Mouse (Mus musculus): ENCODE measurements around the gene Mfap5. TPM values are rescaled to one million over a fixed set of nuclear protein-coding genes. Genes with fewer than 3 reads are reported as not detected.
A peak's percentile ranks its signal among the peaks of the same experiment; 100 is the strongest.
"Not testable (repeated sequence)": the region's sequence is repeated elsewhere in the genome, so short reads cannot be mapped to it uniquely, and the experiment has no call there.

Mfap5 gene
- polyA plus RNA-seq, 1 experiment from 2014 or later: 1.6 TPM

GRCm38 (mm10) chr6:122505041-122505440, 604 bp upstream of the Mfap5 start:
- H3K36me3 ChIP-seq (ENCODE audit: control insufficient read depth, insufficient read depth, low read length): no peaks in the 10 kb centered on the region
- H3K4me2 ChIP-seq (replicated peaks; ENCODE audit: low read depth, low read length): no peak overlapping the region
- ATAC-seq (ENCODE audit: low FRiP score) (no peak), DNase-seq (ENCODE audit: low spot score) (no peak)
- H3K9ac ChIP-seq (ENCODE audit: low read depth, low read length): no peak overlapping the region
- H3K9me3 ChIP-seq (ENCODE audit: control insufficient read depth, low read length): no peaks in the 10 kb centered on the region
- H3K27ac ChIP-seq (ENCODE audit: low read depth, low read length): no peak overlapping the region
- WGBS: 85% methylated on average over 4 of the region's 4 CpGs
- no peaks in the 10 kb centered on the region for H3K4me1 ChIP-seq (replicated peaks; ENCODE audit: control insufficient read depth, insufficient read depth, low read length)
- no peak overlapping the region for H3K4me3 ChIP-seq (ENCODE audit: low read depth, low read length)
- no peaks in the 10 kb centered on the region for H3K27me3 ChIP-seq (ENCODE audit: control insufficient read depth, insufficient read depth, low read length)

DNA sequence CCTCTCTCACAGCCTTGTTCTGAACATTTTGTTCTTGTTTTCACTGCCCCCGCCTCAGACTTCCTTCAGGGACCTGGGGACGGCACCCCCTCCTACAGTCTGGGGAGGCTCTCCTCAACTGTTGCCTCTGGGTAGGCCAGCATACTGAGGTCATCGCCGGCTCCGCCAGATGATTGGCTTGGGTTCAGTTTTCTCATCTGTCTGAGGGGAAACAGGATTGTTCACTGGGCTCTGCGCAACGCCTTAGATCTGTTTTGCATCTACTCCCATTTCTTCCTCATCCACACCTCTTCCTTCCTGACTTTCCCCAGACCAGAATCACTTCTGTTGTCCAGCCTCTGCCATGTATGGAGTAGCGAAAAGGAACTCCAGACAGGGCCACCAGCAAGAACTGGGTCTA, 2.8 kb downstream of the Mfap5 start:
- H3K9ac ChIP-seq (ENCODE audit: low read depth, low read length): no peak overlapping the region
- no peaks in the 10 kb centered on the region for H3K36me3 ChIP-seq (ENCODE audit: control insufficient read depth, insufficient read depth, low read length)
- no peak overlapping the region for H3K4me3 ChIP-seq (ENCODE audit: low read depth, low read length)
- no peak overlapping the region for H3K27ac ChIP-seq (ENCODE audit: low read depth, low read length)
- H3K4me1 ChIP-seq (replicated peaks; ENCODE audit: control insufficient read depth, insufficient read depth, low read length): no peaks in the 10 kb centered on the region
- WGBS: 81% methylated on average over 8 of the region's 8 CpGs
- no peaks in the 10 kb centered on the region for H3K27me3 ChIP-seq (ENCODE audit: control insufficient read depth, insufficient read depth, low read length)
- no peak for DNase-seq (ENCODE audit: low spot score)
- no peak for ATAC-seq (ENCODE audit: low FRiP score)
- H3K9me3 ChIP-seq (ENCODE audit: control insufficient read depth, low read length): no peaks in the 10 kb centered on the region
- no peak overlapping the region for H3K4me2 ChIP-seq (replicated peaks; ENCODE audit: low read depth, low read length)

- H3K4me2 ChIP-seq (replicated peaks; ENCODE audit: low read depth, low read length): no peak overlapping the region
- no peak overlapping the region for H3K9ac ChIP-seq (ENCODE audit: low read depth, low read length)
- no peak for DNase-seq (ENCODE audit: low spot score)
- 71% methylated on average over 12 of the region's 12 CpGs for WGBS
- H3K36me3 ChIP-seq (ENCODE audit: control insufficient read depth, insufficient read depth, low read length): no peaks in the 10 kb centered on the region
- no peaks in the 10 kb centered on the region for H3K27me3 ChIP-seq (ENCODE audit: control insufficient read depth, insufficient read depth, low read length)
- H3K9me3 ChIP-seq (ENCODE audit: control insufficient read depth, low read length): no peaks in the 10 kb centered on the region
- ATAC-seq (ENCODE audit: low FRiP score): no peak
- H3K4me3 ChIP-seq (ENCODE audit: low read depth, low read length): no peak overlapping the region
- H3K4me1 ChIP-seq (replicated peaks; ENCODE audit: control insufficient read depth, insufficient read depth, low read length): no peaks in the 10 kb centered on the region
- H3K27ac ChIP-seq (ENCODE audit: low read depth, low read length): no peak overlapping the region
Measured at GRCm38 (mm10) chr6:122512914-122513878, 7.6 kb downstream of the Mfap5 start.

DNA sequence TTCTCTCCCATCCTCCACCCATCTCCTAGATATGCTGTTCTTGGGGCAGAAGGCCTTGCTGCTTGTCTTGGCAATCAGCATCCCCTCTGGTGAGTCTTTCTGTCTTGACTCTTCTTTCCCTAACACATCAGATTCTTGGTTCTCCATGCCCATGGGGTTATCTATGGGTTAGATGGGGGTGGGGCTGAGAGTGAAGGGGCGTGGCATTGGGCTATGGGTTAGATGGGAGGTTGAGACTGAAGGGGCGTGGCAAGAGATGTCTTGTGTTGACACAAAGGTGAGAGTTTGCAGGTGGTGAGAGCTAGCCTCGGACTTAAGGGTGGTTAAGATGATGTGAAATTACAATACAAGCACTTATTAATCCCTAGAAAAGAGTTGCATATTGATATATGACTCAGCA, 8.7 kb downstream of the Mfap5 start:
- Histone ChIP-seq H3K27ac (ENCODE audit: low read depth, low read length) (no peak overlapping the region), H3K9ac (ENCODE audit: low read depth, low read length) (no peak overlapping the region), H3K27me3 (ENCODE audit: control insufficient read depth, insufficient read depth, low read length) (no peaks in the 10 kb centered on the region), H3K4me1 (replicated peaks; ENCODE audit: control insufficient read depth, insufficient read depth, low read length) (no peaks in the 10 kb centered on the region), H3K4me3 (ENCODE audit: low read depth, low read length) (no peak overlapping the region), H3K36me3 (ENCODE audit: control insufficient read depth, insufficient read depth, low read length) (no peaks in the 10 kb centered on the region), H3K4me2 (replicated peaks; ENCODE audit: low read depth, low read length) (no peak overlapping the region), H3K9me3 (ENCODE audit: control insufficient read depth, low read length) (no peaks in the 10 kb centered on the region)
- 82% methylated on average over 3 of the region's 3 CpGs for WGBS
- ATAC-seq (ENCODE audit: low FRiP score): no peak
- no peak for DNase-seq (ENCODE audit: low spot score)

GRCm38 (mm10) chr6:122515762-122516161, 10.1 kb downstream of the Mfap5 start:
- DNase-seq (ENCODE audit: low spot score); ATAC-seq (ENCODE audit: low FRiP score); H3K4me1 ChIP-seq (replicated peaks; ENCODE audit: control insufficient read depth, insufficient read depth, low read length); H3K27me3 ChIP-seq (ENCODE audit: control insufficient read depth, insufficient read depth, low read length); H3K9me3 ChIP-seq (ENCODE audit: control insufficient read depth, low read length); H3K9ac ChIP-seq (ENCODE audit: low read depth, low read length); H3K4me3 ChIP-seq (ENCODE audit: low read depth, low read length); H3K36me3 ChIP-seq (ENCODE audit: control insufficient read depth, insufficient read depth, low read length); H3K27ac ChIP-seq (ENCODE audit: low read depth, low read length); H3K4me2 ChIP-seq (replicated peaks; ENCODE audit: low read depth, low read length): not testable (repeated sequence)
- WGBS: 83% methylated on average over 2 of the region's 2 CpGs

DNA sequence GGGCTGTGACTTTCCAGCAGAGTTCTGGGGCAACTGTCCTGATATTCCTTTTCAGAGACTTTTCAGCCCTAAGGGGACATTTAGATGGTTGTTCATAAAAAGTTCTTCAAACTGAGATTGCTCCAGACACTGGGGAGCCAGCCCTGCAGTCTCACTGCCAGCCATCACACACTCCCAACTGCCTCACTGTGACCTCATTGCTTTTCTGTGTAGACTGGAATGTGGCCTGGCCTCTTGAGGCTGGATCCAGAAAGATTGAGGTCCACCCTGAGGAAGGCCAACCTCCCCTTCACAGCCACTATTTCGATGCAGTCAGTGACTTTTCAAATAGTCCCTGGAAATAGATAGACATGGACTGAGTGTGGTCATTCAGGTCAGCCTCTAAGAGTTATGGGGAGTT, 12.0 kb downstream of the Mfap5 start:
- 90% methylated on average over 1 of the region's 1 CpGs for WGBS
- Histone ChIP-seq H3K4me1 (replicated peaks; ENCODE audit: control insufficient read depth, insufficient read depth, low read length) (no peaks in the 10 kb centered on the region), H3K4me2 (replicated peaks; ENCODE audit: low read depth, low read length) (no peak overlapping the region)

DNA sequence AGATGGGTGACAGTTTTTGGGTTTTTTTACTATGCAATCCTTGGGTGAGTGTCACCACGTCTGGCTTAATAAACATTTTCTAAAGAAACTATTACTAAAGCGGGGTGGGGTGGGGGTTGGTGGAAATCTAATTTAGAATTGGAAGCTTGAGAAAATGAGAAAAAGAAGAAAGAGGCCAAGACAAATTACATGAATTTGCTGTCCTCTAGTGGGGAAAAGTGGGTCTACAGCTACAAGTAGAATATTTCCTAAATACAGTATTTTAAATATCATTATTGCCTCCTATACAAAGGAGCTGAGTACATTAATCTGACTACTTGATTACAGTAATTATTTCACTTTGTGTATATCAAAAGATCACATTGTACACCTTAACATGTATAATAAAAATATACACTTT, 13.7 kb downstream of the Mfap5 start:
- Histone ChIP-seq H3K9ac (ENCODE audit: low read depth, low read length) (no peak overlapping the region), H3K9me3 (ENCODE audit: control insufficient read depth, low read length) (no peaks in the 10 kb centered on the region), H3K4me1 (replicated peaks; ENCODE audit: control insufficient read depth, insufficient read depth, low read length) (no peaks in the 10 kb centered on the region), H3K36me3 (ENCODE audit: control insufficient read depth, insufficient read depth, low read length) (no peaks in the 10 kb centered on the region), H3K4me2 (replicated peaks; ENCODE audit: low read depth, low read length) (no peak overlapping the region), H3K27ac (ENCODE audit: low read depth, low read length) (no peak overlapping the region), H3K4me3 (ENCODE audit: low read depth, low read length) (no peak overlapping the region), H3K27me3 (ENCODE audit: control insufficient read depth, insufficient read depth, low read length) (no peaks in the 10 kb centered on the region)
- no peak for ATAC-seq (ENCODE audit: low FRiP score)
- WGBS: 41% methylated on average over 2 of the region's 2 CpGs
- peak; percentile 31 for DNase-seq (ENCODE audit: low spot score)

More for the DNA sequence above, 12.0 kb downstream of the Mfap5 start:
- no peaks in the 10 kb centered on the region for H3K9me3 ChIP-seq (ENCODE audit: control insufficient read depth, low read length)
- no peak overlapping the region for H3K9ac ChIP-seq (ENCODE audit: low read depth, low read length)
- DNase-seq (ENCODE audit: low spot score) (no peak), ATAC-seq (ENCODE audit: low FRiP score) (no peak)
- H3K4me3 ChIP-seq (ENCODE audit: low read depth, low read length): no peak overlapping the region
- no peaks in the 10 kb centered on the region for H3K27me3 ChIP-seq (ENCODE audit: control insufficient read depth, insufficient read depth, low read length)
- no peaks in the 10 kb centered on the region for H3K36me3 ChIP-seq (ENCODE audit: control insufficient read depth, insufficient read depth, low read length)
- no peak overlapping the region for H3K27ac ChIP-seq (ENCODE audit: low read depth, low read length)

- peak; percentile 71; the same call in 1 of the 2 replicates for ATAC-seq (ENCODE audit: low FRiP score)
- DNase-seq (ENCODE audit: low spot score): peak; percentile 41
- 78% methylated on average over 9 of the region's 9 CpGs for WGBS
Measured at GRCm38 (mm10) chr6:122522595-122522994, 16.9 kb downstream of the Mfap5 start.

DNA sequence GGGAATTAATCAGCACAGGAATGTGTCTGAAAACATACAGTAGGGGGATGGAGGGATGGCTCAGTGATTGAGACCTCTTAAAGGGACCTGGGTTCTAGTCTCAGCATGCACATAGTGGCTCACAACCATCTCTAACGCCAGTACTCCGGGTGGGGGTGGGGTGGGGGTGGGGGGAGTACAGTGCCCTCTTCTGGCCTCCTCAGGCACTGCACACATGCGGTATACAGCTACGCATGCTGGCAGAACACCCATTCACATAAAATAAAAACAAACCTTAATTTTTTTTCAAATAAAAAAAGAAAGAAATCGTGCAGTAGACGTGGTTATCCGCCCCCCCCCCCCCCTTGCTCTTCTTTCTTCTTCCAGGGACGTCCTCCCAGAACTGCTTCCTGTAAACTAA, 17.6 kb downstream of the Mfap5 start:
- DNase-seq (ENCODE audit: low spot score) (no peak), ATAC-seq (ENCODE audit: low FRiP score) (no peak)
- no peaks in the 10 kb centered on the region for H3K27me3 ChIP-seq (ENCODE audit: control insufficient read depth, insufficient read depth, low read length)
- no peaks in the 10 kb centered on the region for H3K36me3 ChIP-seq (ENCODE audit: control insufficient read depth, insufficient read depth, low read length)
- no peak overlapping the region for H3K27ac ChIP-seq (ENCODE audit: low read depth, low read length)
- H3K9ac ChIP-seq (ENCODE audit: low read depth, low read length): no peak overlapping the region
- no peaks in the 10 kb centered on the region for H3K9me3 ChIP-seq (ENCODE audit: control insufficient read depth, low read length)
- H3K4me2 ChIP-seq (replicated peaks; ENCODE audit: low read depth, low read length): no peak overlapping the region
- H3K4me1 ChIP-seq (replicated peaks; ENCODE audit: control insufficient read depth, insufficient read depth, low read length): no peaks in the 10 kb centered on the region
- WGBS: 85% methylated on average over 8 of the region's 8 CpGs
- no peak overlapping the region for H3K4me3 ChIP-seq (ENCODE audit: low read depth, low read length)

More at GRCm38 (mm10) chr6:122522595-122522994, 16.9 kb downstream of the Mfap5 start:
- Histone ChIP-seq H3K9ac (ENCODE audit: low read depth, low read length) (no peak overlapping the region), H3K4me2 (replicated peaks; ENCODE audit: low read depth, low read length) (no peak overlapping the region), H3K4me3 (ENCODE audit: low read depth, low read length) (no peak overlapping the region), H3K27ac (ENCODE audit: low read depth, low read length) (no peak overlapping the region), H3K27me3 (ENCODE audit: control insufficient read depth, insufficient read depth, low read length) (no peaks in the 10 kb centered on the region), H3K9me3 (ENCODE audit: control insufficient read depth, low read length) (no peaks in the 10 kb centered on the region), H3K36me3 (ENCODE audit: control insufficient read depth, insufficient read depth, low read length) (no peaks in the 10 kb centered on the region), H3K4me1 (replicated peaks; ENCODE audit: control insufficient read depth, insufficient read depth, low read length) (no peaks in the 10 kb centered on the region)
